11 mouse cellular contexts compared by ENCODE assay signal in the genomic region with DNA sequence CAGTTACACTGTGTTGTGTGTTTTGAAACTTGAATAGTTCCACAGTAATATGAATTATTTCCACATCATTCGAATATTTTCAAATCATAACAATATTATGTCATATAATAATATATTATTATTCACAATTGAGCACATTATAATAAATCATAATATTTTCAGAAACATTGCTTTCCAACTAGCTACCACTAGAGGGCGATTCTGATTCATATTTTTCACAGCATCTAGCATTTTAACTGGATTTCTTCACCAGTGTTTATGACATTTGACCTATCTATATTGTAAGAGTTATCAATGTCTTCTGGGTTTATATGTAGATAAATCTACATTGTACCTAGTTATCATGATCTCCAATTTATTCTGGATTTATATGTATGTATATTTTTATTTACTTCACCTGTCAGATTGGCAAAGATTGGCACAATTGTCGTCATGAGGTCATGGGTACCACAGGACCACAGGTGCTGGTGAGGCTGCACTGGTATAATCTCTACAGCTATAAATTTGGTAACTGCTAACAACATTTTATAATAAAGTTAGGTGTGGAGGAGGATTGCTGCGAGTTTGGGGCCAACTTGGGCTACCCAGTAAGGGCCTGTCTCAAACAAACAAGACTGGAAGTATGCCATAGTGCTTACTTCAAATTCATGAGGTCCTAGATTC. TPM values are rescaled to one million over a fixed set of nuclear protein-coding genes. Genes with fewer than 3 reads are reported as not detected.
DNase-seq lines count a peak whose midpoint lies in the region; ATAC-seq and TF ChIP-seq lines count a peak whose summit lies in the region.
"Had no signal": no experiment of that assay in that cellular context is flagged by ENCODE, and none has a peak within 500 bp of the region (broad histone marks: within the 10 kb centered on the region; RNA-seq: fewer than 3 reads in every experiment).

No protein-coding gene starts in this region.

- no peak overlapping the region for H3K9ac ChIP-seq in intestine, postnatal 0 days (ENCODE audit: low read depth, low read length)
- no peak overlapping the region for H3K9ac ChIP-seq in intestine, embryonic 16.5 days (ENCODE audit: low read depth, low read length)
- no peak overlapping the region for H3K9ac ChIP-seq in midbrain, postnatal 0 days (replicated peaks; ENCODE audit: low read length, poor library complexity, severe bottlenecking)
- H3K9ac ChIP-seq in midbrain, embryonic 13.5 days (replicated peaks): no peak overlapping the region

- no peak for ATAC-seq in intestine, postnatal 0 days
- no peak for ATAC-seq in intestine, embryonic 16.5 days
- no peak for ATAC-seq in midbrain, postnatal 0 days (ENCODE audit: low FRiP score)
- ATAC-seq in midbrain, embryonic 13.5 days: no peak

- WGBS in intestine, postnatal 0 days: 48% methylated on average over 4 of the region's 4 CpGs
- 48% methylated on average over 4 of the region's 4 CpGs for WGBS in intestine, embryonic 16.5 days
- 48% methylated on average over 4 of the region's 4 CpGs for WGBS in midbrain, postnatal 0 days
- WGBS in midbrain, embryonic 13.5 days: 49% methylated on average over 4 of the region's 4 CpGs

- H3K27me3 ChIP-seq in intestine, postnatal 0 days (replicated peaks; ENCODE audit: control insufficient read depth, insufficient read depth, low read length): 0 out of 2 replicates have a peak, but pooled peaks cover 2% of the 10 kb centered on the region
- no peaks in the 10 kb centered on the region for H3K27me3 ChIP-seq in intestine, embryonic 16.5 days (replicated peaks; ENCODE audit: control insufficient read depth, insufficient read depth, low read length)
- no peaks in the 10 kb centered on the region for H3K27me3 ChIP-seq in midbrain, postnatal 0 days (ENCODE audit: insufficient read depth, low read length)
- H3K27me3 ChIP-seq in midbrain, embryonic 13.5 days: no peaks in the 10 kb centered on the region

- H3K27ac ChIP-seq in intestine, postnatal 0 days (ENCODE audit: low read depth, low read length): no peak overlapping the region
- H3K27ac ChIP-seq in intestine, embryonic 16.5 days (ENCODE audit: low read length): no peak overlapping the region
- H3K27ac ChIP-seq in midbrain, postnatal 0 days (ENCODE audit: low read depth, low read length): no peak overlapping the region
- no peak overlapping the region for H3K27ac ChIP-seq in midbrain, embryonic 13.5 days

- H3K36me3 ChIP-seq in intestine, postnatal 0 days (ENCODE audit: control insufficient read depth, insufficient read depth): no peaks in the 10 kb centered on the region
- no peaks in the 10 kb centered on the region for H3K36me3 ChIP-seq in intestine, embryonic 16.5 days (ENCODE audit: control insufficient read depth, insufficient read depth, low read length)
- H3K36me3 ChIP-seq in midbrain, postnatal 0 days (ENCODE audit: insufficient read depth, low read length): no peaks in the 10 kb centered on the region
- no peaks in the 10 kb centered on the region for H3K36me3 ChIP-seq in midbrain, embryonic 13.5 days

- H3K9me3 ChIP-seq in intestine, postnatal 0 days (ENCODE audit: control insufficient read depth): no peaks in the 10 kb centered on the region
- no peaks in the 10 kb centered on the region for H3K9me3 ChIP-seq in intestine, embryonic 16.5 days (ENCODE audit: control insufficient read depth, low read length)
- H3K9me3 ChIP-seq in midbrain, postnatal 0 days (ENCODE audit: low read length): no peaks in the 10 kb centered on the region
- no peaks in the 10 kb centered on the region for H3K9me3 ChIP-seq in midbrain, embryonic 13.5 days

- H3K4me2 ChIP-seq in intestine, postnatal 0 days (replicated peaks; ENCODE audit: low read depth): no peak overlapping the region
- no peak overlapping the region for H3K4me2 ChIP-seq in intestine, embryonic 16.5 days (ENCODE audit: low read depth, low read length)
- no peak overlapping the region for H3K4me2 ChIP-seq in midbrain, postnatal 0 days (ENCODE audit: low read depth, low read length, poor library complexity, severe bottlenecking)
- H3K4me2 ChIP-seq in midbrain, embryonic 13.5 days (replicated peaks): no peak overlapping the region

- no peaks in the 10 kb centered on the region for H3K4me1 ChIP-seq in intestine, postnatal 0 days (replicated peaks; ENCODE audit: control insufficient read depth, insufficient read depth, low read length)
- H3K4me1 ChIP-seq in intestine, embryonic 16.5 days (ENCODE audit: control insufficient read depth, insufficient read depth, low read length): no peaks in the 10 kb centered on the region
- no peaks in the 10 kb centered on the region for H3K4me1 ChIP-seq in midbrain, postnatal 0 days (ENCODE audit: insufficient read depth, low read length)
- H3K4me1 ChIP-seq in midbrain, embryonic 13.5 days (replicated peaks): no peaks in the 10 kb centered on the region

- peak; percentile 47 for DNase-seq in midbrain, postnatal 0 days (ENCODE audit: low spot score)
- DNase-seq in adipocyte (ENCODE audit: low spot score): peak; percentile 58
- peak; percentile 46 for DNase-seq in retina, postnatal 1 day
- DNase-seq in cerebellum, adult 9-11 months: no peak
- no peak for DNase-seq in adrenal gland, adult 8-10 months
- DNase-seq: cerebellum, adult 11-12 months; kidney, postnatal 10 days; left cerebral cortex, postnatal 4 days had no signal

- H3K4me3 ChIP-seq in intestine, postnatal 0 days (ENCODE audit: low read depth, low read length): no peak overlapping the region
- no peak overlapping the region for H3K4me3 ChIP-seq in intestine, embryonic 16.5 days (ENCODE audit: low read length)
- no peak overlapping the region for H3K4me3 ChIP-seq in midbrain, postnatal 0 days (ENCODE audit: low read depth, low read length)
- H3K4me3 ChIP-seq in midbrain, embryonic 13.5 days (replicated peaks): no peak overlapping the region

- TF ChIP-seq CTCF in intestine, postnatal 0 days (IDR thresholded peaks at IDR 0.05; ENCODE audit: low read depth): peak; percentile 73
- peak; percentile 79 for TF ChIP-seq CTCF in midbrain, postnatal 0 days (IDR thresholded peaks at IDR 0.05)

RNA-seq across cellular contexts. Expression of a gene that starts 12.6 kb away (rescaled TPM):
- 0.71 and 1.0 TPM in 2 replicates for polyA plus RNA-seq in intestine, postnatal 0 days (2015; fragmentation: Nextera tagmentation; extraction: Ambion mirVana)
- 5.1 and 6.0 TPM in 2 replicates for polyA plus RNA-seq in intestine, embryonic 16.5 days (2015; fragmentation: Nextera tagmentation; extraction: Ambion mirVana)
- 94.2 and 96.8 TPM in 2 replicates for total RNA-seq in midbrain, postnatal 0 days (2014; rRNA removed)
- 57.0 and 63.5 TPM in 2 replicates for polyA plus RNA-seq in midbrain, postnatal 0 days (2015; fragmentation: Nextera tagmentation; extraction: Ambion mirVana)
- 109 and 116 TPM in 2 replicates for polyA plus RNA-seq in midbrain, embryonic 13.5 days (2015; fragmentation: Nextera tagmentation; extraction: Ambion mirVana)
- 10 to 100 TPM; 24.6 to 48.2 (median 32.4) TPM for total RNA-seq in adrenal gland, adult 8-10 months (2022)

RNA-seq across cellular contexts. Expression of a gene that starts 26.9 kb away (rescaled TPM):
- polyA plus RNA-seq in intestine, postnatal 0 days (2015; fragmentation: Nextera tagmentation; extraction: Ambion mirVana): 1.1 and 1.4 TPM in 2 replicates
- 4.3 and 4.9 TPM in 2 replicates for polyA plus RNA-seq in intestine, embryonic 16.5 days (2015; fragmentation: Nextera tagmentation; extraction: Ambion mirVana)
- total RNA-seq in midbrain, postnatal 0 days (2014; rRNA removed): 1.8 and 2.9 TPM in 2 replicates
- polyA plus RNA-seq in midbrain, postnatal 0 days (2015; fragmentation: Nextera tagmentation; extraction: Ambion mirVana): 0.59 and 1.5 TPM in 2 replicates
- polyA plus RNA-seq in midbrain, embryonic 13.5 days (2015; fragmentation: Nextera tagmentation; extraction: Ambion mirVana): 0.51 and 0.85 TPM in 2 replicates
- 1 to 10 TPM; 1.9 to 4.8 (median 4.3) TPM for total RNA-seq in adrenal gland, adult 8-10 months (2022)

Comparison
In these comparisons a context has a peak if more than half of its experiments do, and no peak if none do; other contexts are left out.
1. DNase-seq: peak in midbrain, postnatal 0 days (single experiment), adipocyte (single experiment) and retina, postnatal 1 day (single experiment); none in cerebellum, adult 9-11 months (single experiment) and adrenal gland, adult 8-10 months (single experiment).